Mouse (Mus musculus) cerebellum, postnatal 10 days (tissue): Measurements from ENCODE around the gene Ppp1r3e.
A peak's percentile ranks its signal among the peaks of the same experiment; 100 is the strongest.

Experiments
- DNase-seq, 2 experiments: peaks; one replicate each; pipeline ENCODE4 v3.0.0; 2021; ENCODE audit warnings: mixed read lengths in 2 of 2

Gene Ppp1r3e

GRCm38 (mm10) chr14:54877048-54877715, at the start of gene Ppp1r3e:
Gene Ppp1r3e, minus strand, starts transcription at chr14:54877550.
- peak; percentile 87 for DNase-seq

GRCm38 (mm10) chr14:54926401-54927158, 49.2 kb upstream of the Ppp1r3e start:
- peak; percentile 70 to 72 for DNase-seq

- DNase-seq = peak; percentile 83 to 85
These were observed 48.3 kb upstream of the Ppp1r3e start, which contains the start of gene Efs for GRCm38 (mm10) chr14:54925349-54926342. Gene Efs, minus strand, starts transcription at chr14:54926126.

GRCm38 (mm10) chr14:54924641-54925348, 47.4 kb upstream of the Ppp1r3e start:
- DNase-seq = peak; percentile 71 to 81

- DNase-seq = no peak
These were observed 42.8 kb upstream of the Ppp1r3e start for GRCm38 (mm10) chr14:54920076-54920685.

DNA sequence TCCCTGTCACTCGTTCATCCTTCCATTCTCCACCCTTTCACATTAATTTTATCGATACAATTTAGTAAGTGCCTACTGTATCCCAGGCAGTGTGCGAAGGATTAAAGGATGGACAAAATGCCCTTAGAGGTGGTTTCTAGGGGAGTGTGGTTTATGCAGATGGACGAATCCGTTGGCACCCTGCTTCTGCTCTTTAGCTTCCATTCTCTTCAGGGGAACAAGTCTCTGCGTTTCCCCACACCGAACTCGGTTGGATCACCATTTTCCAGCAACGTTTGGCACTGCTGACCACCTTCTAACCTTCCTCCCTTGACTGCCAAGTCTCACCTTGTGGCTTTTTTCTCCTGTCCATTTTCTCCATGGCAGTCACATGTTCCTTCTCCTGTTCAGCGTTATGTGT, 36.0 kb upstream of the Ppp1r3e start:
- DNase-seq = peak; percentile 42 to 62

DNA sequence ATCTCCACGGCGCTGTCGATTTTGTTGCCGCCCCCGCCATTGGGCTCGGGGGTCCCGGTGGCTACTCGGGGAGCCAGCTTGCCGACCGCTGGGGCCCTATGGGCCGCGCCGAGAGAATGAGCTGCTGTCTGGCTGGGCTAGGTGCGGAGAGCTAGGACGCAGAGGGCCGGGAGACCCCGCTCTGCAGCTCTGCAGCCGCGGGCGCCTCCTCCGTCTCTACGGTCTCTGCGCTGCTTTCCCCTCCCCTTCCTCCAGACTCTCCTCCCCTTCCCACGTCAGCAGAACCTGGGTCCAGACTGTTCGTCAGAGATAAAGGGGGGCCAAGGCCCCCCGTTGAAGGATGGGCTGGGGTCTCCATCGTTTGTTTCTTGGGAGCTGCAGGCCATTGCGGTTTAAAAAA, 35.5 kb upstream of the Ppp1r3e start, which contains the start of gene Slc22a17:
Slc22a17 (minus strand) TSS at position 247 of the 400 bp plus-strand sequence.
- DNase-seq = peak; percentile 93 to 94

GRCm38 (mm10) chr14:54912109-54912850, 34.9 kb upstream of the Ppp1r3e start:
- peak; percentile 84 to 85 for DNase-seq

GRCm38 (mm10) chr14:54908682-54909081, 31.3 kb upstream of the Ppp1r3e start:
- no peak for DNase-seq

DNA sequence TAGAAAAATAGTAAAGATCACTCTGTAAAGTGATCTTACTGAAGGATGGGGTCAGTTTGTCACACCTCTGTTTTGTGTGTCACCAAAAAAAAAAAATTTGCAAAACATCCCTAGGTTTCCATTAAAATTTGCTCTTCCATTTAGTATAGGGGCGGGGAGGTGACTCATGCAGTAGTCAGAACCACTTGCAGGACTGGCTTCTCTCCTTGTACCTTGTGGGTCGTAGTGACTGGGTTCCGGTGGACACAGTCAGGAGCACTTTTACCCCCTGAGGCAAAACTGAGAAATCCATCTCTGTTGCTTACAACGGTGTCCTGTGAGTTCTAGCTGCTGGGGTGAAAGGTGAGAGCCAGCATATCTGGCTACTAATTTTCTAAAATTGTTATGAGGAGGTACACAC, 26.3 kb upstream of the Ppp1r3e start:
- no peak for DNase-seq

DNA sequence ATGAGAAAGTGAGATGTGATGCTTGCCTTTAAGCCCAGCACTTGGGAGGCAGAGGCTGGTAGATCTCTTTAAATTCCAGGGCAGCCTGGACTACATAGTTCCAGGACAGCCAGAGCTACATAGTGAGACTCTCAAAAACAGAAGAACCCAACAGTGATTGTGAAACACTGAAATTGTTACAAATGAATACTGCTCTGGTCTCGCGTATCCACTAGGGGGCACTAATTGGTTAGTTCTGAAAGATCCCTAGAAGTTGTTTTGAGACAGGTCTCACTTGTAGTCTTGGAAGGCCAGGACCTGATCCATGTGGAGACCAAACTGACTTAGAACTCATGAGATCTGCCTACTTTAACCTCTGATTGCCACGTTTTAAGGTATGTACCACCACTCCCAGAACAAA, 23.0 kb upstream of the Ppp1r3e start:
- peak; percentile 83 to 90 for DNase-seq

DNA sequence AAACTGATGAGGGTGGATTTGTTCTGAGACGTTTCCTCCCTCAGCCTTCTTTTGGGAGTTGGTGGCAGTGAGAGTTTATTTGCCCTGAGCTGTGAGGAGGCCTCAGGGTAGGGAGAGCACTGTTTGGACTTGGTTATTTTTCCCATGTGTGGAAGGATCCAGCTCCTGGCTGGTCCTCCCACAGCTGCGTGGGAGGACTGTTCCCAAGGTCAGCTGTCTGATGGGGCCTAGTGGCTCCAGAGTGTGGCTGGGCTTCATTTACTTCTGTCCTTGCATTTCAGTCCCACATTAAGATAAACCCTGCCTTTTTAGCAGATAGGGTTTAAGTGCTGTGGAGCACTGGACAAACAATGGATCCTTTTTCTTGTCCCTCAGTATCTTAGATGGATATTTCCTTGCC, 20.1 kb upstream of the Ppp1r3e start:
- DNase-seq = no peak

GRCm38 (mm10) chr14:54894296-54895151, 17.2 kb upstream of the Ppp1r3e start:
- DNase-seq = peak; percentile 82

- DNase-seq = peak; percentile 98
These were observed 16.4 kb upstream of the Ppp1r3e start for GRCm38 (mm10) chr14:54893651-54894181.

GRCm38 (mm10) chr14:54892200-54892599, 14.8 kb upstream of the Ppp1r3e start, which contains the start of gene Pabpn1:
Gene Pabpn1, plus strand, starts transcription at chr14:54892500.
- DNase-seq = no peak

DNA sequence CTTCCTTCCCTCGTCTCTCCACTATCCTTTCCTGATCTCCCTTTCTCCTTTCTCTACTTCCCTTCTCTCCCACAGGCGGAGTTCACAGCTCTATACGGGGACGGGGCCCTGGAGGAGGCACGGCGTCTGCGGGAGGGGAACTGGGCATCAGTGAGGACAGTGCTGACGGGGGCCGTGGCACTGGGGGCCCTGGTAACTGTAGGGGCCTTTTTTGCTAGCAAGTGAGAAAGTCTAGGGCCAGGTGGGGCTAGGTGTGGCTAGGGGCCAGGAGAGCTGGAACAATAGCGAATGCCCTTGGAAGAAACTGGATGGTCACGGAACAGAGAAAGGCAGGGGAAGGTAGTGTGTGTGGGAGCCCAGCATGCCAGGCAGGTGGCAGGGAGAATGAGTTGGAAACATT, 8.0 kb upstream of the Ppp1r3e start:
- DNase-seq = no peak

DNA sequence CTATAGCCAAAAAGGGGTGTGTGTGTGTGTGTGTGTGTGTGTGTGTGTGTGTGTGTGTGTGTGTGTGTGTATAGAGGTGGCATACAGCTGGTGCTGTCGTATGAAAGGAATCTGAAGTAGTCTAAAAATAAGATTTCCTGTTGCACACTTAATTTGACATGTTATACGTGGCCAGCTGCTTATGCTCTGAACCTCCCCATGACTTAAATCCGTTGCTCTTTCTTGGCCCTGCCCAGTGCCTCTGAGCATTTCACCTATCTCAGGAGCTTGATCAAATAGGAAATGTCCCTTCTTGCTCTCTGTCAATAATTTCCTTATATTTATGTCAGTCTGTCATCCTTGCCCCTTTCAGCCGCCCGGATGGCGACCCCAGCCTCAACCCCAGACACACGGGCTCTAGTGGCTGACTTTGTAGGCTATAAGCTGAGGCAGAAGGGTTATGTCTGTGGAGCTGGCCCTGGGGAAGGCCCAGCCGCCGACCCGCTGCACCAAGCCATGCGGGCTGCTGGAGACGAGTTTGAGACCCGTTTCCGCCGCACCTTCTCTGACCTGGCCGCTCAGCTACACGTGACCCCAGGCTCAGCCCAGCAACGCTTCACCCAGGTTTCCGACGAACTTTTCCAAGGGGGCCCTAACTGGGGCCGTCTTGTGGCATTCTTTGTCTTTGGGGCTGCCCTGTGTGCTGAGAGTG, 6.8 kb upstream of the Ppp1r3e start:
- peak in 1 of 2 experiments; percentile 23 for DNase-seq

- peak; percentile 95 to 96 for DNase-seq
These were observed 6.0 kb upstream of the Ppp1r3e start, which contains the start of the genes Bcl2l2 and Gm20521 for GRCm38 (mm10) chr14:54883154-54884021. Gene Bcl2l2, plus strand, starts transcription at chr14:54883377. Gene Gm20521, plus strand, starts transcription at chr14:54883441.
